Mouse (Mus musculus) heart, embryonic 10.5 days (tissue): ENCODE measurements around the gene Nxf1. TPM values are rescaled to one million over a fixed set of nuclear protein-coding genes. Genes with fewer than 3 reads are reported as not detected.
"Not testable (repeated sequence)": the region's sequence is repeated elsewhere in the genome, so short reads cannot be mapped to it uniquely, and the experiment has no call there.

Experiments
- DNase-seq: peaks from one replicate; pipeline ENCODE4 v3.0.0-alpha.2; 2017; ENCODE audit warnings: low spot score
- H3K27ac ChIP-seq: fragments of 300-500 bp; sonication (generic); 2 replicates; pipeline ENCODE4 v1.5.1; 2016; ENCODE audit warnings: mild to moderate bottlenecking
- H3K27me3 ChIP-seq: fragments of 300-500 bp; sonication (generic); 2 replicates; pipeline ENCODE4 v1.6.1; 2016; ENCODE audit warnings: mild to moderate bottlenecking; ENCODE audit not compliant: poor library complexity, insufficient read depth, severe bottlenecking
- H3K36me3 ChIP-seq: fragments of 300-500 bp; sonication (generic); 2 replicates; pipeline ENCODE4 v1.6.1; 2016; ENCODE audit warnings: mild to moderate bottlenecking, moderate library complexity
- H3K4me1 ChIP-seq: fragments of 300-500 bp; sonication (generic); 2 replicates; pipeline ENCODE4 v1.6.1; 2016; ENCODE audit warnings: mild to moderate bottlenecking
- H3K4me3 ChIP-seq: fragments of 300-500 bp; sonication (generic); 2 replicates; pipeline ENCODE4 v1.5.1; 2016; ENCODE audit warnings: mild to moderate bottlenecking, moderate library complexity
- H3K9me3 ChIP-seq: fragments of 300-500 bp; sonication (generic); 2 replicates; pipeline ENCODE4 v1.6.1; 2016; ENCODE audit warnings: mild to moderate bottlenecking, moderate library complexity
- WGBS: fragments of 180-500 bp; shearing (Covaris S2); methylation state at CpG from one replicate; pipeline ENCODE4 v1.1.7; 2016; 5-methylcytosine and 5-hydroxymethylcytosine counted together
- polyA plus RNA-seq: library from polyadenylated mRNA; unstranded; fragments of >200 nt; fragmentation: Nextera tagmentation; extraction: Ambion mirVana; gene quantifications from 2 replicates; pipeline ENCODE4 v1.2.1, GENCODE M21; 2016

The Nxf1 gene
- polyA plus RNA-seq, 1 experiment from 2014 or later, result 193 TPM

DNA sequence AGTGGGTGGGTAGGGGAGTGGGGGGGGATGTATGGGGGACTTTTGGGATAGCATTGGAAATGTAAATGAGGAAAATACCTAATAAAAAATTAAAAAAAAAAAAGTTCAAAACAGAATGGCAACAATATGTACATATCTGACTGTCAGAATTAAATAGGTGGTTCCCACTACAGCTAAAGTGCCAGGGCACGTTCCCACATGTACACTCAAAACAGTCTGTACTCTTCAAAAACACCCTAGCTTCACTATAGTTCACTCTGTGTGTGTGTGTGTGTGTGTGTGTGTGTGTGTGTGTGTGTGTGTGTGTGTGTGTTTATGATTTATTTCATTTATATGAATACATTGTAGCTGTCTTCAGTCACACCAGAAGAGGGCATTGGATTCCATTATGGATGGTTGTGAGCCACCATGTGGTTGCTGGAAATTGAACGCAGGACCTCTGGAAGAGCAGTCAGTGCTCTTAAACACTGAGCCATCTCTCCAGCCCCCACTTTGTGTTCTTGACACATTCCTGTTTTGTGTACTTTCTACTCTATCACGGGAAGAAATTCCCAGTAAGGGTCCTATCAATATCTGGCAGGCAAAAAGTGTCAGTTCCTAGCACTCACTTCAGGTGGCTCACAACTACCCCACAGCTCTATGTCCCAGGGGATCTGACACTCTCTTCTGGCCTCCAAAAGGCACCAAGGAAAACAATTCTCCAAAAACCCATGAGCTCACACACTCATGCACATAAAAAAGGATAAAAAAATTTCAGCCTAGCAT is 28.4 kb upstream of the Nxf1 start:
- not testable (repeated sequence) for H3K4me3 ChIP-seq, H3K9me3 ChIP-seq, H3K27ac ChIP-seq, H3K27me3 ChIP-seq, H3K4me1 ChIP-seq
- WGBS, result 50% methylated on average over 3 of the region's 3 CpGs
- peak; percentile 45 for DNase-seq
- H3K36me3 ChIP-seq, result peaks cover 31% of the 10 kb centered on the region

DNA sequence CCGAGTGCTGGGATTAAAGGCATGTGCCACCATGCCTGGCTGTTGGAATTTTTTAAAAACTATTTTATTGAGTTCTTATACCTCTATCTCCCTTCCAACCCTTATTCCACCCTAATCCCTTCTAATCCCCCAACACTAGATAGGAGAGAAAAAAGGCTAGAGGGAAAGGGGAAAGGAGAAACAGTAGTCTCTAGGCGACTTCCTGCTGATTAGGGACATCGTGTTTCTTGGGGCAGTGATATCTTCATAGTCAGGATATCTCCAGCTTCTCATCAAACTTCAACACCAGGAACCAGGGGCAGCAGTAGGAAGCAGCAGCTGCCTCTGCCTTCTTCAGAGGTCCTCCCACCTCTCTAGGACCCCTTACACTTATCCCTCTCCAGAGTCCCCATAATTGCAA is 22.5 kb upstream of the Nxf1 start:
- Histone ChIP-seq H3K27ac (no peak overlapping the region), H3K9me3 (no peaks in the 10 kb centered on the region), H3K27me3 (no peaks in the 10 kb centered on the region), H3K4me3 (no peak overlapping the region), H3K4me1 (peaks cover 6% of the 10 kb centered on the region; the same call in 1 of the 2 replicates), H3K36me3 (peaks cover 23% of the 10 kb centered on the region)
- 61% methylated on average over 3 of the region's 3 CpGs for WGBS
- DNase-seq, result no peak

DNA sequence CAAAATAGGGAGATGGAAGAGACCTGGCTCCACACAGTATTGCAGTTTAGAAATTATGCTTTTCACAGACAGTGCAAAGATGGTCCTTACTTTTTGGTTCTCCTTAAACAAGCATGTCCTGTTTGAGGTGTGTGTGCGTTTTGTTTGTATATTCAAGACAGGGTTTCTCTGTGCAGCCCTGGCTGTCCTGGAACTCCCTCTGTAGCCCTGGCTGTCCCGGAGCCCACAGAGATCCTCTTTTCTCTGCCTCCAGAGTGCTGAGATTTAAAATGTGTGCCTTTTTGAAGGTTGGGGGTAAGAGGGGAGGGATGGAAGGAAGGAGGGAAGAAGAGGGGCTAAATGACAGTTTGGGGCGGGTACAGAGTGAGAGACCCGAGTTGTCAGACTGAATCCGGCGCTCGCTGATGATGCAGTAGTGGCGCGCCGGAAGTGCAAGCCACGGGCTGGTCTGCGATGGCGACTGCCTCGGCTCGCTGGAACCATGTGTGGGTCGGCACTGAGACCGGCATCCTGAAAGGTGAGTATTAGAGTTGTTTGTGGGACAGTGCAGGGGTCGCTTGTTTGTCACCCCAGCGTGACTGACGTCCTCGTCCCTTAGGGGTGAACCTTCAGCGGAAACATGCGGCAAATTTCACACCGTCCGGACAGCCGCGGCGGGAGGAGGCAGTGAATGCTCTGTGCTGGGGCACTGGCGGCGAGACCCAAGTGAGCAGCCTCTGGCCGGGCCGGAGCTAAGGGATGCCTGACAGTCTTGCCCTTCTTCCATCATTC is 21.3 kb upstream of the Nxf1 start, which contains the start of gene Wdr74:
Gene Wdr74, plus strand, starts transcription at position 439 of the 771 bp plus-strand sequence.
- peak within 1 kb of the TSS; percentile 94 for H3K4me3 ChIP-seq
- no peaks in the 10 kb centered on the region for H3K9me3 ChIP-seq
- peaks cover 9% of the 10 kb centered on the region for H3K4me1 ChIP-seq
- no peaks in the 10 kb centered on the region for H3K27me3 ChIP-seq
- peak within 1 kb of the TSS; percentile 89 for H3K27ac ChIP-seq
- DNase-seq, result peak; percentile 95
- H3K36me3 ChIP-seq, result peaks cover 35% of the 10 kb centered on the region
- WGBS, result under 1% methylated on average over 32 of the region's 32 CpGs

DNA sequence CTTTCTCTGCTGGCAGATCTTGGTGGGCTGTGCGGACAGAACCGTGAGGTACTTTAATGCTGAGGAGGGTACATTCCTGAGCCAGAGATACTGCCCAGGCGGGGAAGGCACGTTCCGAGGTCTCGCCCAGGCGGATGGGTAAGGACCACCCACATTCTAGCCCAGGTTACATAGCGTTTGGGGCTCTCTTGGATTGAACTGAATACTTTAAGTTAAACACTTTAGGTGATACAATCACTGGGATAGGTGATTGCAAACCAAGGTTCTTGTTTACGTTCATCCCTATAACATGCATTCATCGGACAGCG is 20.8 kb upstream of the Nxf1 start:
- peak overlapping the region; percentile 94 for H3K4me3 ChIP-seq
- no peak for DNase-seq
- WGBS, result 2% methylated on average over 11 of the region's 11 CpGs
- peak overlapping the region; percentile 89 for H3K27ac ChIP-seq
- H3K27me3 ChIP-seq, result no peaks in the 10 kb centered on the region
- peaks cover 38% of the 10 kb centered on the region for H3K36me3 ChIP-seq
- no peaks in the 10 kb centered on the region for H3K9me3 ChIP-seq
- H3K4me1 ChIP-seq, result peaks cover 15% of the 10 kb centered on the region

DNA sequence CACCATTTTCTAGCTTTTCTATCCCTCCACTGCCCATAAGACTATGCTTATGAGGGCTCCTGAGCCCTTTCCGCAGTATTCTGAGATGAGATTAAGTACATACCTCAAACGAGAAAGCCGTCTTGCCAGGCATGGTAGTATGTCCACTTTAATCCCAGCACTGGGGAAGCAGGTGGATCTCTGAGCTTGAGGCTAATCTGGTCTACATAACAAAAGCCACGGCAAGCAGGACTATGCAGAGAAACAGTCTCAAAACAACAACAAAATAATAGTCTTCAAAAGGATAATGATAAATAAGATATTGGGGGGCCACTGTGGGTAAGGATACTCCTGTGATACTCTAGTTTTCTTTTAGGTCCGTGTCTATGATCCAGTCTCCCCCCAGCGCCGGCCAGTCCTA is 18.0 kb upstream of the Nxf1 start:
- WGBS, result 88% methylated on average over 7 of the region's 7 CpGs
- H3K36me3 ChIP-seq, result peaks cover 49% of the 10 kb centered on the region

DNA sequence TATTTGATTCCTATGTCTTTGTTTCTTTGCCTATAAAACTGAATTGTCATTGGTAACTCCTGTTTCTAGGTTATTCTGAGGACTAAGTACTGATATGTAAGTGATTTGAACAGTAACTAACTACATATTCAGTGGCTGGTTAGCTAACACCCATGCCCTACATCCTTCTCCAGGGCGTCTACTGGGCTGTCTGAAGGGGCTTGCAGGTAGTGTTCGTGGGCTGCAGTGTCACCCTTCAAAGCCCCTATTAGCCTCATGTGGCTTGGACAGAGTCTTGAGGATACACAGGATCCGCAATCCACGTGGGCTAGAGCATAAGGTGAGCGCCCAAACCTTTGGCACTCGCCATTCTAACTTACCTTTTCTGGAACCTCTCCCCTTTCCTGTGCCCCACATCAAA is 17.2 kb upstream of the Nxf1 start:
- H3K27me3 ChIP-seq, result no peaks in the 10 kb centered on the region
- WGBS, result 92% methylated on average over 6 of the region's 6 CpGs
- H3K27ac ChIP-seq, result no peak overlapping the region
- H3K4me3 ChIP-seq, result no peak overlapping the region
- DNase-seq, result no peak
- peaks cover 54% of the 10 kb centered on the region for H3K36me3 ChIP-seq
- H3K4me1 ChIP-seq, result peaks cover 26% of the 10 kb centered on the region
- no peaks in the 10 kb centered on the region for H3K9me3 ChIP-seq

More for the DNA sequence above, 18.0 kb upstream of the Nxf1 start:
- Histone ChIP-seq H3K27ac (no peak overlapping the region), H3K9me3 (no peaks in the 10 kb centered on the region), H3K4me1 (peaks cover 26% of the 10 kb centered on the region), H3K4me3 (no peak overlapping the region), H3K27me3 (no peaks in the 10 kb centered on the region)
- no peak for DNase-seq

DNA sequence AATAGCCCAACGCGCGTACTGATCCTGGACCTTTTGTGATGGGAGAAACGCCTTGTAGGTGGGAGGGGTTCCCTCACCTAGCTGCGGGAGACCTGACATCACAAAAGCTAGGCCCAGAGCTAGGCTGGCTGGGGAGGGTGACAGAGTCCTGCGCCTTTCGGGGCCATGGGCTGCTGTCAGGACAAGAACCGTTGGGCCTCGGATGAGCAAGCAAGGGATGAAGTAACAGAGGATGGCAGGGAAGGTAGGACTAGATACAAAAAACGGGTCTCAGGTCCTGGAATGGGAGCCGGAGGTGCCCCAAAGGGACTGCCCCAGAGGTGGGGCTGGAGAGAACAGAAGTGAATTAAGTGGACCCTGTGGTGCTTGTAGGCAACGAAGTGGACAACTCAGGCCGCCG is 16.3 kb upstream of the Nxf1 start, which contains the start of gene 1700092M07Rik:
Gene 1700092M07Rik, plus strand, starts transcription at position 116 of the 400 bp plus-strand sequence.
- Histone ChIP-seq H3K27ac (peak within 1 kb of the TSS; percentile 98), H3K9me3 (no peaks in the 10 kb centered on the region), H3K4me1 (peaks cover 20% of the 10 kb centered on the region), H3K4me3 (peak within 1 kb of the TSS; percentile 97), H3K27me3 (no peaks in the 10 kb centered on the region), H3K36me3 (peaks cover 64% of the 10 kb centered on the region)
- WGBS, result 65% methylated on average over 14 of the region's 14 CpGs
- no peak for DNase-seq

DNA sequence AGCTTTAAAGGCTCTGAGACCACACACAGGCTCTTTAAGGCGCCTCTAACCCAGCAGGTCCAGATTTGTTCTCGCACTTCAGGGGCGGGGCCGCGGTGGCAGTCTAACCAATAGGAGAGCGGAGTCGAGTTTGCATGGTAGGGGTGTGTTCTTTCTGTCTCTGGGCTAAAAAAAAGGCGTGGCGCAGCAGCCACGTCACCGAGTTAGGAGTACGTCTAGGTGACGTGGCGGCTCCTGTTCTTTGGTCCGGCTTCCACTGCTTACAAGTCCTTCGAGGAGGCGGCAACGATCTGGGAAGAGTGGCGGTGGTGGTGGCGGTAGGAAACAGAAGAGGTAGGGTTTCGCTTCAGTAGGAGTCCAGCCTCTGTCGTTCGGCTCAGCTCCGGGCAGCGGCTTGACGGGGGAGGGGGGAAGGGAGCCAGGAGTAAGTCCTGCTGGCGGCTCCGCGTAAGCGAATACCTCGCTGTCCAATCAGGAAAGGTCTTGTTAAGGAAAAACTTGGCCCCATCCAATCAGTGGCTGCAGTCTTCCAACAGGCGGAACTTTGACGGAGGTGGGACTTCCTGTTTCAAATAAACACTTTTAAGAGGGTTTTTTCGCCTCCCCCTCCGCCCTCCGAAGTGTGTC is 15.5 kb upstream of the Nxf1 start, which contains the start of gene Stx5a:
Gene Stx5a, plus strand, starts transcription at position 171 of the 627 bp plus-strand sequence.
- Histone ChIP-seq H3K4me1 (peaks cover 20% of the 10 kb centered on the region), H3K27ac (peak within 1 kb of the TSS; percentile 98), H3K36me3 (peaks cover 71% of the 10 kb centered on the region), H3K9me3 (no peaks in the 10 kb centered on the region), H3K27me3 (no peaks in the 10 kb centered on the region), H3K4me3 (peak within 1 kb of the TSS; percentile 97)
- peak; percentile 99 for DNase-seq
- under 1% methylated on average over 36 of the region's 36 CpGs for WGBS

DNA sequence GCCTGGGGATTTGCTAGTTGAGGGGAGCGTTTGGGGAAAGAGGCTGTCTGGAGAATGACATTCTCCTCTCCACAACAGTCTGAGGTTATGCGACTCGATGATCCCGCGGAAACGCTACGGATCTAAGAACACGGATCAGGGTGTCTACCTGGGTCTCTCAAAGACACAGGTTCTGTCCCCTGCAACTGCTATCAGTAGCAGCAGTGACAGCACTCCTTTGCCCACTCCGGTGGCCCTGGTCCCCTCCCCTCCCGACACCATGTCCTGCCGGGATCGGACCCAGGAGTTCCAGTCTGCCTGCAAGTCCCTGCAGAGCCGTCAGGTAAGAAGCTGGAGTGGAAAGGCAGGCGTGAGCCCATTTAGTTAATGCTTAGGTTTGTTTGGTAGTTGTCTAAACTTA is 14.7 kb upstream of the Nxf1 start:
- Histone ChIP-seq H3K27ac (peak overlapping the region; percentile 98), H3K9me3 (no peaks in the 10 kb centered on the region), H3K27me3 (no peaks in the 10 kb centered on the region), H3K4me3 (peak overlapping the region; percentile 97), H3K36me3 (peaks cover 78% of the 10 kb centered on the region), H3K4me1 (peaks cover 20% of the 10 kb centered on the region)
- DNase-seq, result no peak
- WGBS, result 13% methylated on average over 14 of the region's 14 CpGs

DNA sequence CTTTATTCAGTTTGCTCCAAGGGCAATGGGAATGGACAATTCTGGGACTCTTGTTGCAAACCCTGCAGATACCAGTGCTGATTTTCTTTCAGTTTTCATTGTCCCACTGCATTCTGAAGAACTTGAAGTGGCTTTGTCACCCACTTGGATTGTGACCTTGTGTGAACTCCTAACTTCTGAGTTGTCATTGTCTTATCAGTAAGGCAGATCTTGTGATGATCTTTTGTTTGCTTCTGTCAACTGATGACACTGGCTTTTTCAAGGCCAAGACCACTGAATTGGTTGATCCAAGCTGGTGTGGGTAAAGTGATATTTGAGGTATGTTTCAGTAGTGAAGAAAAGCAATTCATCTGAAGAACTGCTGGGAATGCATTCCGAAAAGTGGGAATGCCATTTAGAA is 11.5 kb upstream of the Nxf1 start:
- Histone ChIP-seq H3K27ac (no peak overlapping the region), H3K27me3 (no peaks in the 10 kb centered on the region), H3K4me3 (no peak overlapping the region), H3K36me3 (peaks cover 78% of the 10 kb centered on the region), H3K9me3 (no peaks in the 10 kb centered on the region), H3K4me1 (peaks cover 19% of the 10 kb centered on the region)
- no peak for DNase-seq
- WGBS, result 87% methylated on average over 1 of the region's 1 CpGs

DNA sequence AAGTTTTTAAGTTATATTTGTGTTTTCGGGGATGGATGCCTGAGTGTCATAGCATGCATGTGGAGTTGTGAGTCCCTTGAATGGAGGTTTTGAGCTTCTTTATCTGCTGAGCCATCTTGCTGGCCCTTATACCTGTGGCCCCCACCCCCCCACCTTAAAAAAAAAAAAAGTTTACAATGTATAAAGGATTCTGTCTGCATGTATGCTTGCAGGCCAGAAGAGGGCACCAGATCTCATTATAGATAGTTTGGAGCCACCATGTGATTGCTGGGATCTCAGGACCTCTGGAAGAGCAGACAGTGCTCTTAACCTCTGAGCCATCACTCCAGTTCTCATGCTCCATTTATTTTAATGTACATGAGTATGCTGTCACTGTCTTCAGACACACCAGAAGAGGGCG is 9.5 kb upstream of the Nxf1 start:
- Histone ChIP-seq H3K36me3 (peaks cover 91% of the 10 kb centered on the region), H3K9me3 (no peaks in the 10 kb centered on the region), H3K27me3 (no peaks in the 10 kb centered on the region), H3K27ac (no peak overlapping the region), H3K4me3 (no peak overlapping the region), H3K4me1 (peaks cover 7% of the 10 kb centered on the region)
- DNase-seq, result no peak
- 76% methylated on average over 2 of the region's 2 CpGs for WGBS

DNA sequence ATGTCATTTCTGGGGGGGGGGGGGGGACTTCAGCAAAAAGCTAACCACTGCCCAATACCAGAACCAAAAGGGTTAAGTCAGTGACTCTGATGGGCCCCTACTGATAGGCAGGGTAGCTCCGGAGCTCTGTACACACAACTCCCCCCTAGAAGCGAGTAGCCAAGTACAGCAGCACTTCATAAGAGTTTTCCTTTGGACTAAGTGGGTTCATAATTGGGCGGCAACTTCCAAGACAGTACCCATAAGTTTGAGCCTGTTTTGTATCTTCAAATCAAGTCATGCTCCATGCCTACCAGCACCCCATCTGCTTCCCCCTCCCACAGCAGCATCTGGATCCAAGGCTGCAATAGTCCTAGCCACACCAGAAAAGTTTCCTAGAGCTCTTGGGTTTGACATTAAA is 1.2 kb upstream of the Nxf1 start:
- H3K9me3 ChIP-seq, result no peaks in the 10 kb centered on the region
- H3K27me3 ChIP-seq, result no peaks in the 10 kb centered on the region
- peak overlapping the region; percentile 80 for H3K4me3 ChIP-seq
- peaks cover 48% of the 10 kb centered on the region for H3K36me3 ChIP-seq
- no peak overlapping the region for H3K27ac ChIP-seq
- DNase-seq, result peak; percentile 63
- H3K4me1 ChIP-seq, result peaks cover 19% of the 10 kb centered on the region
- WGBS, result 51% methylated on average over 3 of the region's 3 CpGs

DNA sequence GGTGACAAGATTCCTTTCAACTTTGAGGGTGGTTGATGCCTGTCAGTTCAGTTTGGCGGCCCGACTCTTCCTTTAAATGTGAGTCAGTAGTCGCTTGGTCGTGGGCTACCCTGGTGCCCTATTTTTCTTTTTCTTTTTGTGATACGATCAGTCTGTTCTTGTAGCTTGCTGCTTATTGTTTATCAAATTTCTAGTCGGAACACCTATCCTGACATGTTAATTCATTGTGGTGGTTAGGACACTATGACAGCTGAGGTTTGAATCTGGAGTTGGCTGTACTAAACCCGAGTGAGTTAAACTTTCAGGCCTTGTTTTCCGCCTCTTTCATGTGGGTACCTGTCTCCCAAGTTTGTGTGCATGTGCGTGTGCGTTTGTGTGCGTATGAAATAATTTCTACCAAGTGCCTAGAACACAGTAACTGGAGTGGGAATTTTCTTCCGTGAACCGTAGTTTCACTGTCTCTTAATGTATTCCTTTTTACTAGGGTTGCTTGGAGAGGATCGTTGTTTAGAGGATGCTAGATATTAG is 662 bp downstream of the Nxf1 start:
- H3K9me3 ChIP-seq, result no peaks in the 10 kb centered on the region
- peak overlapping the region; percentile 80 for H3K4me3 ChIP-seq
- H3K36me3 ChIP-seq, result peaks cover 41% of the 10 kb centered on the region
- H3K4me1 ChIP-seq, result peaks cover 19% of the 10 kb centered on the region
- no peaks in the 10 kb centered on the region for H3K27me3 ChIP-seq
- WGBS, result 6% methylated on average over 14 of the region's 14 CpGs
- no peak for DNase-seq
- H3K27ac ChIP-seq, result peak overlapping the region; percentile 95
